Mouse (Mus musculus): ENCODE measurements around the gene Dvl1. TPM values are rescaled to one million over a fixed set of nuclear protein-coding genes. Genes with fewer than 3 reads are reported as not detected.

Dvl1 gene
- polyA plus RNA-seq (2014; fragmentation: Nextera tagmentation; extraction: Ambion mirVana) = 15.3 and 18.0 TPM in 2 replicates

DNA sequence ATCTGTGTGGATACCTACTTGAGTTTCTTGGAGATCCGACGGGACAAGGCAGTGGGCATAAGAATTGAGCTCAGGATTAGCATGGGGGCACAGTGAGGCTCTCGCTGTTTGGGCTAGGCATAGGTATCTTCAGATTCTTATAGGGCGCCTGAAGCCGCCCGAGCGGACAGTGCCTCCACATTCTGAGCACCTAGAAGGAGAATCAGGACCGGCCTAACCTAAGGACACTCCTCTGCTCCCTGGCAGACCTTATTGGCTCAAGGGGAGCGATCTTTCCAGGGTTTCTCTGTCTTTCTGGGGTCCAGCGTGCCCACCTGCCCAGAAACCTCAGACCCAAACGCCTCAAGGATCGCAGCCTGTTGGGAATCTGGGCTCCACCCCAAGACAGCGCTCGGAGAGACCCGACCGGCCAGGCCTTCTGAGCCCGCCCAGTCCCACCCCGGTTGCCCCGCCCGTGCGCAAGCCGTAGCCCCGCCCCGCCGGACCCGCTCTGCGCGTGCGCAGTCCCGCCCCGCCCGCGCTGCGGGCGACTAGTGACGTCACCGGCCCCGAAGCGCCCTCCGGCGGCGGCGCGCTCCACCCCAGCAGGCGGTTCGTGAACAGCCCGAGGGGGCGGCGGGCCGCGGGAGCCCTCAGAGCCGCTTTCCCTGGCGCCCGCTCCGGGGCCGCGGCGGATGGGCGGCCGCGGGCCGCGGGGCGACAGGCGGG, at the start of gene Dvl1:
Dvl1 (plus strand) TSS at position 532 of the 708 bp plus-strand sequence.
- DNase-seq (peak; percentile 96), ATAC-seq (ENCODE audit: low FRiP score, low TSS enrichment) (peak; percentile 88)
- peak within 1 kb of the TSS; percentile 85 for H3K4me3 ChIP-seq (replicated peaks; ENCODE audit: low read depth, low read length)
- no peaks in the 10 kb centered on the region for H3K9me3 ChIP-seq (ENCODE audit: control insufficient read depth, low read length)
- H3K4me2 ChIP-seq (ENCODE audit: low read length) = peak within 1 kb of the TSS; percentile 95
- no peaks in the 10 kb centered on the region for H3K36me3 ChIP-seq (ENCODE audit: control insufficient read depth, insufficient read depth, low read length)
- H3K9ac ChIP-seq (replicated peaks; ENCODE audit: low read length) = peak within 1 kb of the TSS; percentile 91
- peak within 1 kb of the TSS; percentile 86 for H3K27ac ChIP-seq (replicated peaks; ENCODE audit: low read depth, low read length)
- H3K27me3 ChIP-seq (ENCODE audit: control insufficient read depth, insufficient read depth, low read length) = no peaks in the 10 kb centered on the region; the same call in 1 of the 2 replicates
- WGBS = 2% methylated on average over 65 of the region's 65 CpGs
- H3K4me1 ChIP-seq (ENCODE audit: control insufficient read depth, insufficient read depth, low read length) = peaks cover 25% of the 10 kb centered on the region

DNA sequence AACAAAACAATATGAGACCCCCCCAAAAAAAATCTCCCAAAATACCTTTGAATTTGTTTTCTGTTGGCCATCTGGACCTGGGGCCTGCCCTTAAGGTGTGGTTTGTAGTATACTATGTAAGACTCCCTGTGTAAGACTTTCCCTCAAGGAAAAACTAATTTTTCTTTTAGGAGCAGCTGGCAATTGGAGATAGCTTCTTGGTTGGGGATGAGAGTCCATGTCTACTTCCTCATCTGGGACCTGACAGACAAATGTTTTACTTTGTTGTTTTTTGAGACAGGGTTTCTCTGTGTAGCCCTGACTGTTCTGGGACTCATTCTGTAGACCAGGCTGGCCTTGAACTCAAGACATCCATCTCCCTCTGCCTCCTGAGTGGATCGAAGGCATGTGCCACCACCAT, 45.1 kb upstream of the Dvl1 start:
- ATAC-seq (ENCODE audit: low FRiP score, low TSS enrichment) (no peak), DNase-seq (no peak)
- Histone ChIP-seq H3K4me2 (ENCODE audit: low read length) (no peak overlapping the region), H3K27ac (replicated peaks; ENCODE audit: low read depth, low read length) (no peak overlapping the region), H3K4me1 (ENCODE audit: control insufficient read depth, insufficient read depth, low read length) (peaks cover 11% of the 10 kb centered on the region; the same call in 1 of the 2 replicates), H3K36me3 (ENCODE audit: control insufficient read depth, insufficient read depth, low read length) (peaks cover 17% of the 10 kb centered on the region), H3K4me3 (replicated peaks; ENCODE audit: low read depth, low read length) (no peak overlapping the region), H3K27me3 (ENCODE audit: control insufficient read depth, insufficient read depth, low read length) (no peaks in the 10 kb centered on the region), H3K9ac (replicated peaks; ENCODE audit: low read length) (no peak overlapping the region), H3K9me3 (ENCODE audit: control insufficient read depth, low read length) (no peaks in the 10 kb centered on the region)
- WGBS = 95% methylated on average over 1 of the region's 1 CpGs

DNA sequence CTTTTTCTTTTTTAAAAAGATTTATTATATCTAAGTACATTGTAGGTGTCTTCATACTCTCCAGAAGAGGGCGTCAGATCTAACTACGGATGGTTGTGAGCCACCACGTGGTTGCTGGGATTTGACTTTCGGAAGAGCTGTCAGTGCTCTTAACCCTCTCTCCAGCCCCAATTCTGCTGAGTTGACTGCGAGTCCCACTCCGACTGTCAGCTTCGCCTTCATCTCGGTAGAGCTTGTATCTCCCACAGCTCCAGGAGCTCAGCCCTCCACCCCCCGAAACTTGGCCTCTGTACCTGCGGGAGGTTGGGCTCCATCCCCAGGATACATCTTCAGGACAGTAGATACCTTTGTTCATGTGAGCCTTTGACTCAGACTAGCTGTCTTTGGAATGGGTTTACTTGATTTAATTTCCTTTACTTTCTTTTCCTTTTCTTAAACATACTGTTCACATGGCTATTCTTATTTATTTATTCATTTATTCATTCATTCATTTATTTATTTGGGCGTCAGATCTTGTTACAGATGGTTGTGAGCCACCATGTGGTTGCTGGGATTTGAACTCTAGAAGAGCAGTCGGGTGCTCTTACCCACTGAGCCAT, 44.4 kb upstream of the Dvl1 start, which contains the start of gene Mrpl20:
Mrpl20 (plus strand) TSS at position 138 of the 599 bp plus-strand sequence.
- ATAC-seq (ENCODE audit: low FRiP score, low TSS enrichment) = no peak; the same call in 1 of the 2 replicates

DNA sequence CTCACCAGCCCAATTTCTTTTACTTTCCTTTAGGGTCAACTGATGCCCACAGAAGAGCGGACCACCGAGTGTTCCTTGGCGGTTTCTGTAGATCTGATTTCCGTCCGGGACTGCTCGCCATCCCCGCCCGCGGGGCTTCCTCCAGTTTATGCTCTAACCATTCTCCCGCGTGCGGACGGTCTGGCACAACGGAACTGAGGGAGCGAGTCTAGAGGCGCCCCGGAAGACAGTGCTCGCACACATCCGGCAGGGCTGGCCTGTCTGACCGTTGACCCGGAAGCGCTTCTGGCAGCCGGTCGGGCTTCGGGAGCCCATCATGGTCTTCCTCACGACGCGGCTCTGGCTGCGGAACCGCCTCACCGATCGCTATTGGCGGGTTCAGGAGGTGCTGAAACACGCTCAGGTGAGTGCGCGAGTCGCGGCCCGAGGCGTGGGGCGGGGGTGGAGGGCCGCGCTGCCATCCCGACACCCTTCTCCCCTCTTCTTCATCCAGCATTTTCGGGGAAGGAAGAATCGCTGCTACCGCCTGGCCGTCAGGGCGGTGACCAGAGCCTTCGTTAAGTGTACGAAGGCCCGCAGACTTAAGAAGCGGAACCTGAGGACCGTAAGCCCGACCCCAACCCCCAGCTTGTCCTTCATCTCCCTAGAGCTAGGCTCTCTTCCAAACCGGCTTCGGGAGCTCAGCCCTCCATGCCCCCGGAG, 43.7 kb upstream of the Dvl1 start:
- ATAC-seq (ENCODE audit: low FRiP score, low TSS enrichment) (peak; percentile 96), DNase-seq (peak; percentile 97)
- Histone ChIP-seq H3K27me3 (ENCODE audit: control insufficient read depth, insufficient read depth, low read length) (no peaks in the 10 kb centered on the region), H3K9me3 (ENCODE audit: control insufficient read depth, low read length) (no peaks in the 10 kb centered on the region), H3K4me3 (replicated peaks; ENCODE audit: low read depth, low read length) (peak overlapping the region; percentile 95), H3K27ac (replicated peaks; ENCODE audit: low read depth, low read length) (peak overlapping the region; percentile 77; the same call in 1 of the 2 replicates), H3K36me3 (ENCODE audit: control insufficient read depth, insufficient read depth, low read length) (peaks cover 30% of the 10 kb centered on the region), H3K4me1 (ENCODE audit: control insufficient read depth, insufficient read depth, low read length) (peaks cover 11% of the 10 kb centered on the region; the same call in 1 of the 2 replicates), H3K4me2 (ENCODE audit: low read length) (peak overlapping the region; percentile 65), H3K9ac (replicated peaks; ENCODE audit: low read length) (peak overlapping the region; percentile 79)
- under 1% methylated on average over 58 of the region's 58 CpGs for WGBS

More for the DNA sequence above, 44.4 kb upstream of the Dvl1 start, which contains the start of gene Mrpl20:
- Histone ChIP-seq H3K9ac (replicated peaks; ENCODE audit: low read length) (peak within 1 kb of the TSS; percentile 79), H3K4me3 (replicated peaks; ENCODE audit: low read depth, low read length) (peak within 1 kb of the TSS; percentile 95), H3K9me3 (ENCODE audit: control insufficient read depth, low read length) (no peaks in the 10 kb centered on the region), H3K4me2 (ENCODE audit: low read length) (peak within 1 kb of the TSS; percentile 65), H3K27ac (replicated peaks; ENCODE audit: low read depth, low read length) (peak within 1 kb of the TSS; percentile 77; the same call in 1 of the 2 replicates), H3K36me3 (ENCODE audit: control insufficient read depth, insufficient read depth, low read length) (peaks cover 23% of the 10 kb centered on the region), H3K27me3 (ENCODE audit: control insufficient read depth, insufficient read depth, low read length) (no peaks in the 10 kb centered on the region), H3K4me1 (ENCODE audit: control insufficient read depth, insufficient read depth, low read length) (peaks cover 11% of the 10 kb centered on the region; the same call in 1 of the 2 replicates)
- DNase-seq = peak; percentile 27
- 7% methylated on average over 12 of the region's 12 CpGs for WGBS

DNA sequence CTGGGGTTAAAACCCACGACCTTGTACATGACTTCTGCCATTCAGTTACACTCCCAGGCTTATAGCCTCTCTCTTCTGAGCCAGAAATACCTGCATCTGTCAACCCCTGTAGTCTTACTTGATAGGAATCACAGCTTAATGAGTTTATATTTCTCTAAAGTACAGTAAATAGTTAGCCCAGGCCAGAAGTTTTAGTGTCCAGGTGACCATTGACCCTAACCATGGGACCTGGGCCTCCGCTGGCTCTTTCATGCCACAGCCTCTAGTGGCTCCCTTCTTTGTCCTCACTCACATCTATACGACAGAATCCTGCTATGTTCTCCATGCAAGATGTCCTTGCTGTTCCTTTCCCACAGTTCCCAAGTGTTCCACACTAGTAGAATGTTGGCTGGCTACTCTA, 39.4 kb upstream of the Dvl1 start:
- peaks cover 16% of the 10 kb centered on the region; the same call in 1 of the 2 replicates for H3K4me1 ChIP-seq (ENCODE audit: control insufficient read depth, insufficient read depth, low read length)
- no peak for DNase-seq
- no peak for ATAC-seq (ENCODE audit: low FRiP score, low TSS enrichment)
- no peak overlapping the region for H3K4me3 ChIP-seq (replicated peaks; ENCODE audit: low read depth, low read length)
- no peak overlapping the region for H3K27ac ChIP-seq (replicated peaks; ENCODE audit: low read depth, low read length)
- no peak overlapping the region for H3K9ac ChIP-seq (replicated peaks; ENCODE audit: low read length)
- H3K27me3 ChIP-seq (ENCODE audit: control insufficient read depth, insufficient read depth, low read length) = no peaks in the 10 kb centered on the region
- no peaks in the 10 kb centered on the region for H3K9me3 ChIP-seq (ENCODE audit: control insufficient read depth, low read length)
- peaks cover 56% of the 10 kb centered on the region for H3K36me3 ChIP-seq (ENCODE audit: control insufficient read depth, insufficient read depth, low read length)
- no peak overlapping the region for H3K4me2 ChIP-seq (ENCODE audit: low read length)
- 90% methylated on average over 3 of the region's 3 CpGs for WGBS

DNA sequence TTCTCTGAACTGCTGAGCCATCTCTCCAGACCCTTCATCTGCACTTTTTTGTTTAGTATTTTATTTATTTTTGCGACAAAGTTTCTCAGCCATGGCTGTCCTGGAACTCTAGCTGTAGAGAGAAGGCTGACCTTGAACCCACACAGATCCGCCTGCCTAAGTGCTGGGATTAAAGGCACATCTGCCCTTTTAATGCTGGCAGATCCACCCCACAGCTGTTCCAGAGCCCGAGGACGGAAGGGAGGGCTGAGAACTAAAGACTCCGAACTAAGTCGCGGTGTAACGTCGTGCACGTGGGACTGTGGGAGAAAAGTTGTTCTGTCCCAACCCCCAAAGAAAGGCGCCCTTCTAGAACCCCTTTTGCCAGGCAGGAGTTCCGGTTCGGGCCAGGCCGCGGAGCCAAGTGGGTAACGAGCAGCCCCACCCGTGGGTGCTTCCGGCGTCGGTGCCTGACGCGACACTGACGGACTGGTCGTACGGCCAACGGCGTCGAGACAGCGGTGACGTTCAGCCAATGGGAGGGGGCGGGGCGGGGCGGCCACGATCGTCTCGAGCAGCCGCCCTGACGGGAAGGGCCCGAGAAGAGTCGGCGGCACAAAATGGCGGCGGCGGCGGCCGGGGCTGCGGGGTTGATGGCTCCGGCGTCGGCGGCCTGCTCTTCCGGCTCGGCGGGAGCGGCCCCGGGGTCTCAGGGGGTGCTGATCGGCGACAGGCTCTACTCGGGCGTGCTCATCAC, 35.1 kb upstream of the Dvl1 start, which contains the start of gene Ccnl2:
Ccnl2 (plus strand) TSS at position 561 of the 736 bp plus-strand sequence.
- ATAC-seq (ENCODE audit: low FRiP score, low TSS enrichment) (peak; percentile 99), DNase-seq (peak; percentile 98)
- under 1% methylated on average over 60 of the region's 60 CpGs for WGBS
- H3K27ac ChIP-seq (replicated peaks; ENCODE audit: low read depth, low read length) = peak within 1 kb of the TSS; percentile 87
- peak within 1 kb of the TSS; percentile 99 for H3K4me3 ChIP-seq (replicated peaks; ENCODE audit: low read depth, low read length)
- H3K4me1 ChIP-seq (ENCODE audit: control insufficient read depth, insufficient read depth, low read length) = peaks cover 18% of the 10 kb centered on the region
- H3K27me3 ChIP-seq (ENCODE audit: control insufficient read depth, insufficient read depth, low read length) = no peaks in the 10 kb centered on the region
- peak within 1 kb of the TSS; percentile 96 for H3K4me2 ChIP-seq (ENCODE audit: low read length)
- peak within 1 kb of the TSS; percentile 99 for H3K9ac ChIP-seq (replicated peaks; ENCODE audit: low read length)
- peaks cover 75% of the 10 kb centered on the region for H3K36me3 ChIP-seq (ENCODE audit: control insufficient read depth, insufficient read depth, low read length)
- no peaks in the 10 kb centered on the region for H3K9me3 ChIP-seq (ENCODE audit: control insufficient read depth, low read length)

DNA sequence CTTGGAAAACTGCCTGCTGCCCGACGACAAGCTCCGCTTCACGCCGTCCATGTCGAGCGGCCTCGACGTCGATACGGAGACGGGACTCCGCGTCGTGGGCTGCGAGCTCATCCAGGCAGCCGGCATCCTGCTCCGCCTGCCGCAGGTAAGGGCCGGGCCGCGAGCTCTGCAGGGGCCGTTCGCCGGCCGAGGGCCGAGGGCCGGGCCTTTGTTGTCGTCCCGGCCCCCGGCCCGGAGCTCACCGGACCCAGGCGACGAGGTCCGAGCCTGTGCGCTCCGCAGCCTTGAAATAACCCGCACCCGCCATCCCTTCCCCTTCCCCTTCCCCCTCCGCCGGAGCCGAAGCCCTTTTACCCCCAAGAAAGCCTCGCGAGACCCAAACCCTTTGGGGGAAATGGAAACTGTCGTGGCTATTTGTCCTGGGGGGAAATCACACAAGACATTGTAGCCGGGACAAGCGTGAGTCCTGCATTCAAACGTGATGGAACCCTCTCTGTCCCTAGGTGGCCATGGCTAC, 34.5 kb upstream of the Dvl1 start:
- ATAC-seq (ENCODE audit: low FRiP score, low TSS enrichment) = peak; percentile 11; the same call in 1 of the 2 replicates
- peak overlapping the region; percentile 99 for H3K4me3 ChIP-seq (replicated peaks; ENCODE audit: low read depth, low read length)
- no peaks in the 10 kb centered on the region for H3K27me3 ChIP-seq (ENCODE audit: control insufficient read depth, insufficient read depth, low read length)
- peak overlapping the region; percentile 87 for H3K27ac ChIP-seq (replicated peaks; ENCODE audit: low read depth, low read length)
- H3K9me3 ChIP-seq (ENCODE audit: control insufficient read depth, low read length) = no peaks in the 10 kb centered on the region
- WGBS = under 1% methylated on average over 47 of the region's 49 CpGs
- peak overlapping the region; percentile 99 for H3K9ac ChIP-seq (replicated peaks; ENCODE audit: low read length)
- peak; percentile 57 for DNase-seq
- peaks cover 76% of the 10 kb centered on the region for H3K36me3 ChIP-seq (ENCODE audit: control insufficient read depth, insufficient read depth, low read length)
- H3K4me1 ChIP-seq (ENCODE audit: control insufficient read depth, insufficient read depth, low read length) = peaks cover 18% of the 10 kb centered on the region
- peak overlapping the region; percentile 96 for H3K4me2 ChIP-seq (ENCODE audit: low read length)

DNA sequence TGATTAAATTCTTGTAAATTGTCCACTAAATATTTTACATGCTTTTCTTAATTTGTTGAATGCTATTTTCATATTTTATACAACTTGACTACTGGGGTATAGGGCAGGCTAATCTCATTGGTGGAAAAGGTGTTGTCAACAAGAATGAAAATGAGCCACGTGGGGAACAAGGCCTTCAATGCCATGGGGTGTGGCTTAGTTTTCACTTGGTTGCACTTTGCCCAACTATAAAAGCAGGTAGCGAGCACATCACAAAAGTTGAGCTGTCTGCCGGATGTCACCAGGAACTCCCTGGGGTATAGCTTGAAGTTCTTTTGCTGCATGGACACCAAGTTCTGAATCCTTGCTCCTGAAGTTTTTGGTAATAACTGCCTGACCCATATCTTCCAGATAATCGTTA, 29.7 kb upstream of the Dvl1 start:
- WGBS = 79% methylated on average over 4 of the region's 4 CpGs
- Histone ChIP-seq H3K27ac (replicated peaks; ENCODE audit: low read depth, low read length) (no peak overlapping the region), H3K4me3 (replicated peaks; ENCODE audit: low read depth, low read length) (no peak overlapping the region), H3K36me3 (ENCODE audit: control insufficient read depth, insufficient read depth, low read length) (peaks cover 89% of the 10 kb centered on the region), H3K27me3 (ENCODE audit: control insufficient read depth, insufficient read depth, low read length) (no peaks in the 10 kb centered on the region), H3K9ac (replicated peaks; ENCODE audit: low read length) (no peak overlapping the region), H3K4me2 (ENCODE audit: low read length) (no peak overlapping the region), H3K9me3 (ENCODE audit: control insufficient read depth, low read length) (no peaks in the 10 kb centered on the region), H3K4me1 (ENCODE audit: control insufficient read depth, insufficient read depth, low read length) (peaks cover 12% of the 10 kb centered on the region)
- DNase-seq (no peak), ATAC-seq (ENCODE audit: low FRiP score, low TSS enrichment) (no peak)
